In the genomic region with DNA sequence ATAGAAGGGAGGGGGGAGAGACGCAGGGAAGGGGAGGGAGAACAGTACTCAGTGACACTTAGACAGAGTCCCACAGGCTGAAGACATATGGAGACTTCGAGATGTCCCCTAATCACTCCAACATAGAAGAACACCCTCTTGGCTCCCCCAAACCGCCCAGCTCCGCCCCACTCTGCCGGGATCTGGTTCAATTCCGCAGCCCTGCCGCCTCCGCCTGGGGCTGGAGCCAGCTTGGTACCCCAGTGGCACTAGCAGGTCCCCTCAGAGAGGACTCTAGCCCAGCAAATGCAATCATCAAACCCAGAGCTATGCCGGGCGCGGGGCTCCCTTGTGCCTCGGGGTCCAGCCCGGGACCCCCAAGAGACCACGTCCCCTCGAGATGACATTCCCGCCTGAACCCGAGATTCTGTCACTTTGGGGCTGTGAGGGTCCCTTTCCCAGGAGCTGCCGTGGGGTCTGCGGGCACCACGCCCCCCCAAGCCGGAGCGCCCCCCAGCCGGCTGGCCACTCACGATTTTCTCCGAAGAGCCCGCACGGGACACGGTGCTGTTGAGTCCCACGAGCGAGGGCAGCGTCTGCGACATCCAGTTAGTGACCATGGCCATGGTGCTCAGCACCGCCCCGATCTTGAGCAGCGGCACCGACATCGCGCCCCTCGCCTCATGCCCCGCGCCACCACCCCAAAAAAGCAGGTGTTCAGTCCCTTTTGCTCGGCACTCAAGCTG, we compare ENCODE assay signal across 8 mouse cellular contexts. TPM values are rescaled to one million over a fixed set of nuclear protein-coding genes. Genes with fewer than 3 reads are reported as not detected.
DNase-seq lines count a peak whose midpoint lies in the region; ATAC-seq and TF ChIP-seq lines count a peak whose summit lies in the region.

No protein-coding gene starts in this region.

- H3K27ac ChIP-seq in heart, embryonic 16.5 days (ENCODE audit: low read length), result no peak overlapping the region
- no peak overlapping the region for H3K27ac ChIP-seq in embryonic facial prominence, embryonic 12.5 days
- no peak overlapping the region for H3K27ac ChIP-seq in limb, embryonic 13.5 days
- no peak overlapping the region for H3K27ac ChIP-seq in stomach, embryonic 16.5 days (ENCODE audit: low read length)

- peaks cover 56% of the 10 kb centered on the region for H3K27me3 ChIP-seq in heart, embryonic 16.5 days (ENCODE audit: control insufficient read depth, insufficient read depth, low read length)
- peaks cover 27% of the 10 kb centered on the region for H3K27me3 ChIP-seq in C2C12 (ENCODE audit: control insufficient read depth, insufficient read depth, insufficient read length)
- peaks cover 65% of the 10 kb centered on the region for H3K27me3 ChIP-seq in embryonic facial prominence, embryonic 12.5 days
- H3K27me3 ChIP-seq in limb, embryonic 13.5 days, result peaks cover 78% of the 10 kb centered on the region
- H3K27me3 ChIP-seq in stomach, embryonic 16.5 days (ENCODE audit: control insufficient read depth, insufficient read depth, low read length), result peaks cover 53% of the 10 kb centered on the region

- TF ChIP-seq CTCF in C2C12 (IDR thresholded peaks at IDR 0.05; ENCODE audit: control insufficient read depth, insufficient read depth, insufficient read length), result no peak

- peak overlapping the region; percentile 89 for H3K4me2 ChIP-seq in heart, embryonic 16.5 days (ENCODE audit: low read depth, low read length)
- peak overlapping the region; percentile 99 for H3K4me2 ChIP-seq in embryonic facial prominence, embryonic 12.5 days (replicated peaks)
- peak overlapping the region; percentile 96 for H3K4me2 ChIP-seq in limb, embryonic 13.5 days (replicated peaks)
- H3K4me2 ChIP-seq in stomach, embryonic 16.5 days (ENCODE audit: low read depth, low read length), result peak overlapping the region; percentile 98

- peaks cover 12% of the 10 kb centered on the region for H3K4me1 ChIP-seq in heart, embryonic 16.5 days (ENCODE audit: control insufficient read depth, insufficient read depth, low read length)
- H3K4me1 ChIP-seq in embryonic facial prominence, embryonic 12.5 days, result peaks cover 21% of the 10 kb centered on the region
- H3K4me1 ChIP-seq in limb, embryonic 13.5 days, result peaks cover 17% of the 10 kb centered on the region
- peaks cover 15% of the 10 kb centered on the region for H3K4me1 ChIP-seq in stomach, embryonic 16.5 days (ENCODE audit: control insufficient read depth, insufficient read depth, low read length)

- H3K9me3 ChIP-seq in heart, embryonic 16.5 days (replicated peaks; ENCODE audit: control insufficient read depth, low read length), result no peaks in the 10 kb centered on the region
- no peaks in the 10 kb centered on the region for H3K9me3 ChIP-seq in embryonic facial prominence, embryonic 12.5 days
- no peaks in the 10 kb centered on the region for H3K9me3 ChIP-seq in limb, embryonic 13.5 days
- no peaks in the 10 kb centered on the region for H3K9me3 ChIP-seq in stomach, embryonic 16.5 days (replicated peaks; ENCODE audit: control insufficient read depth, low read length)

- H3K36me3 ChIP-seq in heart, embryonic 16.5 days (ENCODE audit: control insufficient read depth, insufficient read depth), result no peaks in the 10 kb centered on the region
- H3K36me3 ChIP-seq in C2C12 (ENCODE audit: control insufficient read depth, insufficient read depth), result no peaks in the 10 kb centered on the region
- H3K36me3 ChIP-seq in embryonic facial prominence, embryonic 12.5 days, result no peaks in the 10 kb centered on the region
- H3K36me3 ChIP-seq in limb, embryonic 13.5 days, result no peaks in the 10 kb centered on the region
- H3K36me3 ChIP-seq in stomach, embryonic 16.5 days (ENCODE audit: control insufficient read depth, insufficient read depth, low read length), result no peaks in the 10 kb centered on the region

- no peak for DNase-seq in heart, adult 18-20 months
- no peak for DNase-seq in adrenal gland, postnatal 25 days

- peak overlapping the region; percentile 40 for H3ac ChIP-seq in C2C12 (ENCODE audit: control insufficient read depth, insufficient read length, low read depth)

- H3K9ac ChIP-seq in heart, embryonic 16.5 days (ENCODE audit: low read length), result peak overlapping the region; percentile 56
- peak overlapping the region; percentile 60 for H3K9ac ChIP-seq in embryonic facial prominence, embryonic 12.5 days
- peak overlapping the region; percentile 62 for H3K9ac ChIP-seq in limb, embryonic 13.5 days
- peak overlapping the region; percentile 64 for H3K9ac ChIP-seq in stomach, embryonic 16.5 days (ENCODE audit: low read length)

- ATAC-seq in heart, embryonic 16.5 days (replicated peaks; ENCODE audit: extremely low read depth, insufficient read depth, low FRiP score), result 0 out of 2 replicates have a peak, but pooled peaks have one; percentile 15
- ATAC-seq in embryonic facial prominence, embryonic 12.5 days (ENCODE audit: insufficient number of reproducible peaks, insufficient read depth, low FRiP score, low TSS enrichment), result 0 out of 2 replicates have a peak, but pooled peaks have one; percentile 32
- ATAC-seq in limb, embryonic 13.5 days (ENCODE audit: low FRiP score, low read depth), result no peak
- no peak for ATAC-seq in stomach, embryonic 16.5 days (ENCODE audit: insufficient read depth, low FRiP score)
- no peak for ATAC-seq in inflammation-experienced regulatory T-cells, adult 6 months

- 2% methylated on average over 41 of the region's 42 CpGs for WGBS in heart, embryonic 16.5 days
- 3% methylated on average over 42 of the region's 42 CpGs for WGBS in embryonic facial prominence, embryonic 12.5 days
- 2% methylated on average over 42 of the region's 42 CpGs for WGBS in limb, embryonic 13.5 days
- WGBS in stomach, embryonic 16.5 days, result 1% methylated on average over 42 of the region's 42 CpGs

- peak overlapping the region; percentile 55 for H3K4me3 ChIP-seq in heart, embryonic 16.5 days (ENCODE audit: low read length)
- H3K4me3 ChIP-seq in C2C12 (ENCODE audit: insufficient read depth, poor library complexity, severe bottlenecking), result no peak overlapping the region
- H3K4me3 ChIP-seq in embryonic facial prominence, embryonic 12.5 days, result peak overlapping the region; percentile 54
- H3K4me3 ChIP-seq in limb, embryonic 13.5 days, result peak overlapping the region; percentile 49
- H3K4me3 ChIP-seq in stomach, embryonic 16.5 days (replicated peaks; ENCODE audit: low read length), result peak overlapping the region; percentile 53

- H3K79me3 ChIP-seq in C2C12 (ENCODE audit: low read depth), result no peaks in the 10 kb centered on the region

- H3K79me2 ChIP-seq in C2C12 (ENCODE audit: control insufficient read depth, insufficient read depth), result no peaks in the 10 kb centered on the region

TF ChIP-seq in C2C12, 6 proteins besides CTCF, POLR2A, EP300 and RAD21:
- TF ChIP-seq FOSL1 (IDR thresholded peaks at IDR 0.05; ENCODE audit: insufficient read depth, low read length, poor library complexity, severe bottlenecking) (no peak), CEBPB (IDR thresholded peaks at IDR 0.05; ENCODE audit: low read depth) (no peak), MYOD1 (IDR thresholded peaks at IDR 0.05; ENCODE audit: control insufficient read depth, insufficient read length, low read depth) (no peak), MYOG (IDR thresholded peaks at IDR 0.05; ENCODE audit: control insufficient read depth, extremely low read depth, insufficient read length) (no peak), USF1 (IDR thresholded peaks at IDR 0.05; ENCODE audit: low read depth) (no peak), MAX (IDR thresholded peaks at IDR 0.05) (no peak)

RNA-seq across cellular contexts. Expression of gene Olfm2, which starts 19.9 kb away (rescaled TPM):
- 1.4 and 1.7 TPM in 2 replicates for polyA plus RNA-seq in heart, embryonic 16.5 days (2015; fragmentation: Nextera tagmentation; extraction: Ambion mirVana)
- under 1 TPM in 1 of 2 experiments, not detected in 1; 0.31 TPM for total RNA-seq in heart, adult 18-20 months (2021)
- 0.09 TPM for polyA plus RNA-seq in C2C12 (2012; fragmentation: generic; extraction: Trizol)
- 9.5 and 10.4 TPM in 2 replicates for polyA plus RNA-seq in embryonic facial prominence, embryonic 12.5 days (2016; fragmentation: Nextera tagmentation; extraction: Ambion mirVana)
- 4.9 and 5.7 TPM in 2 replicates for polyA plus RNA-seq in limb, embryonic 13.5 days (2015; fragmentation: Nextera tagmentation; extraction: Ambion mirVana)
- 7.4 and 8.3 TPM in 2 replicates for polyA plus RNA-seq in stomach, embryonic 16.5 days (2015; fragmentation: Nextera tagmentation; extraction: Ambion mirVana)
- polyA plus RNA-seq in inflammation-experienced regulatory T-cells, adult 6 months (2017; shearing (Covaris generic)), result under 1 TPM in 1 of 3 experiments, not detected in 2; 0.90 TPM
- 0.46 and 0.52 TPM in 2 replicates for total RNA-seq in adrenal gland, postnatal 25 days (2021)

Comparison
In these comparisons a context has a peak if more than half of its experiments do, and no peak if none do; other contexts are left out.
1. ATAC-seq: peak in heart, embryonic 16.5 days (single experiment) and embryonic facial prominence, embryonic 12.5 days (single experiment); none in limb, embryonic 13.5 days (single experiment), stomach, embryonic 16.5 days (single experiment) and inflammation-experienced regulatory T-cells, adult 6 months (single experiment).
2. Peak in every context shown above with its lines, with median percentiles within 50 percentile points of each other: H3K4me2 ChIP-seq and H3K9ac ChIP-seq.